8 mouse cellular contexts compared by ENCODE assay signal in genomic region chr7:98692761-98693546, GRCm38 (mm10). TPM values are rescaled to one million over a fixed set of nuclear protein-coding genes. Genes with fewer than 3 reads are reported as not detected.
DNase-seq lines count a peak whose midpoint lies in the region; ATAC-seq lines count a peak whose summit lies in the region.

No protein-coding gene starts in this region.

- H3K27ac ChIP-seq in hindbrain, embryonic 11.5 days (ENCODE audit: low read depth, low read length), result no peak overlapping the region

- peak; percentile 11 for DNase-seq in adrenal gland, postnatal 25 days
- DNase-seq in adrenal gland, adult 8-10 months, result no peak
- DNase-seq in urinary bladder, postnatal 14 days (ENCODE audit: low spot score), result peak; percentile 41
- no peak for DNase-seq in urinary bladder, postnatal 36 days (ENCODE audit: low spot score in 2 of 2)
- DNase-seq in kidney, postnatal 10 days, result peak; percentile 79
- peak; percentile 35 for DNase-seq in thymus, postnatal 4 days
- no peak for DNase-seq in cerebellum, adult 11-12 months
- no peak for DNase-seq in hindbrain, embryonic 11.5 days (ENCODE audit: low spot score)

- H3K4me1 ChIP-seq in hindbrain, embryonic 11.5 days (replicated peaks; ENCODE audit: control insufficient read depth, insufficient read depth, low read length), result no peaks in the 10 kb centered on the region

- no peak overlapping the region for H3K9ac ChIP-seq in hindbrain, embryonic 11.5 days (ENCODE audit: low read depth, low read length)

- no peaks in the 10 kb centered on the region for H3K9me3 ChIP-seq in hindbrain, embryonic 11.5 days (ENCODE audit: control insufficient read depth, low read length)

- no peak for ATAC-seq in hindbrain, embryonic 11.5 days (ENCODE audit: low FRiP score)

- H3K27me3 ChIP-seq in hindbrain, embryonic 11.5 days (ENCODE audit: control insufficient read depth, insufficient read depth, low read length), result no peaks in the 10 kb centered on the region

- WGBS in hindbrain, embryonic 11.5 days, result 52% methylated on average over 24 of the region's 24 CpGs

- no peak overlapping the region for H3K4me2 ChIP-seq in hindbrain, embryonic 11.5 days (replicated peaks; ENCODE audit: low read depth, low read length)

- no peak overlapping the region for H3K4me3 ChIP-seq in hindbrain, embryonic 11.5 days (ENCODE audit: low read depth, low read length)

- no peaks in the 10 kb centered on the region for H3K36me3 ChIP-seq in hindbrain, embryonic 11.5 days (ENCODE audit: control insufficient read depth, insufficient read depth, low read length)

RNA-seq across cellular contexts. Expression of gene Thap12, which starts 9.9 kb away (rescaled TPM):
- 68.2 and 76.1 TPM in 2 replicates for total RNA-seq in adrenal gland, postnatal 25 days (2021)
- total RNA-seq in adrenal gland, adult 8-10 months (2022), result 10 to 100 TPM; 62.2 to 74.9 (median 66.0) TPM
- polyA plus RNA-seq in hindbrain, embryonic 11.5 days (2014; fragmentation: Nextera tagmentation; extraction: Ambion mirVana), result 71.6 and 88.1 TPM in 2 replicates

RNA-seq across cellular contexts. Expression of gene Emsy, which starts 36.4 kb away (rescaled TPM):
- 40.4 and 46.4 TPM in 2 replicates for total RNA-seq in adrenal gland, postnatal 25 days (2021)
- 10 to 100 TPM; 29.7 to 43.5 (median 36.3) TPM for total RNA-seq in adrenal gland, adult 8-10 months (2022)
- 66.0 and 67.5 TPM in 2 replicates for polyA plus RNA-seq in hindbrain, embryonic 11.5 days (2014; fragmentation: Nextera tagmentation; extraction: Ambion mirVana)

Comparison
In these comparisons a context has a peak if more than half of its experiments do, and no peak if none do; other contexts are left out.
1. DNase-seq: peak in adrenal gland, postnatal 25 days (single experiment), urinary bladder, postnatal 14 days (single experiment), kidney, postnatal 10 days (single experiment) and thymus, postnatal 4 days (single experiment); none in adrenal gland, adult 8-10 months (single experiment), urinary bladder, postnatal 36 days (0 of 2), cerebellum, adult 11-12 months (single experiment) and hindbrain, embryonic 11.5 days (single experiment).